Mouse (Mus musculus) heart, postnatal 0 days (tissue): ENCODE measurements at regions not wholly inside any gene's neighbourhood (a gene's known extent, or its start where the extent isn't known, plus 50 kb on each side); places are given as distances from the start of the nearest gene placed in this dataset.

Source experiments
- ATAC-seq: fragments of 200-750 bp; cut with Nextera tagmentation; 2 replicates; pipeline ENCODE4 v1.8.0; 2017; ENCODE audit warnings: low read depth, moderate number of reproducible peaks, moderate library complexity; ENCODE audit not compliant: insufficient read depth
- DNase-seq: peaks from one replicate; pipeline ENCODE4 v3.0.0-alpha.2; 2016; ENCODE audit warnings: low spot score
- H3K27ac ChIP-seq: fragments of 300-500 bp; sonication (generic); 2 replicates; pipeline ENCODE4 v1.5.1; 2014; ENCODE audit warnings: low read depth, mild to moderate bottlenecking
- H3K27me3 ChIP-seq: fragments of 300-500 bp; sonication (generic); 2 replicates; pipeline ENCODE4 v1.6.1; 2014; ENCODE audit warnings: low read length, mixed read lengths; ENCODE audit not compliant: control insufficient read depth, insufficient read depth
- H3K36me3 ChIP-seq: fragments of 300-500 bp; sonication (generic); replicated peaks from 2 replicates; pipeline ENCODE4 v1.6.1; 2014; ENCODE audit warnings: low read length, mixed read lengths; ENCODE audit not compliant: control insufficient read depth, insufficient read depth
- H3K4me1 ChIP-seq: fragments of 300-500 bp; sonication (generic); 2 replicates; pipeline ENCODE4 v1.6.1; 2014; ENCODE audit warnings: antibody characterized with exemption; ENCODE audit not compliant: control insufficient read depth, insufficient read depth
- H3K4me2 ChIP-seq: fragments of 300-500 bp; sonication (generic); 2 replicates; pipeline ENCODE4 v1.6.1; 2014; ENCODE audit warnings: low read depth, mild to moderate bottlenecking, low read length, moderate library complexity
- H3K4me3 ChIP-seq: fragments of 300-500 bp; sonication (generic); 2 replicates; pipeline ENCODE4 v1.5.1; 2014; ENCODE audit warnings: low read depth, low read length
- H3K9ac ChIP-seq: fragments of 300-500 bp; sonication (generic); replicated peaks from 2 replicates; pipeline ENCODE4 v1.6.1; 2014; ENCODE audit warnings: low read depth, low read length, mixed read lengths
- H3K9me3 ChIP-seq: fragments of 300-500 bp; sonication (generic); replicated peaks from 2 replicates; pipeline ENCODE4 v1.6.1; 2016; ENCODE audit warnings: low read length; ENCODE audit not compliant: control insufficient read depth
- CTCF ChIP-seq: IDR thresholded peaks from 2 replicates; pipeline ENCODE4 v1.5.1; 2016; ENCODE audit warnings: antibody characterized with exemption, control low read depth, low read depth
- EP300 ChIP-seq: IDR thresholded peaks from 2 replicates; pipeline ENCODE4 v1.6.1; 2016; ENCODE audit warnings: antibody characterized with exemption, low read depth
- WGBS: fragments of 180-500 bp; shearing (Covaris S2); extraction: QIAGEN DNeasy Blood & Tissue Kit; methylation state at CpG from one replicate; pipeline ENCODE4 v1.1.7; 2014; 5-methylcytosine and 5-hydroxymethylcytosine counted together

DNA sequence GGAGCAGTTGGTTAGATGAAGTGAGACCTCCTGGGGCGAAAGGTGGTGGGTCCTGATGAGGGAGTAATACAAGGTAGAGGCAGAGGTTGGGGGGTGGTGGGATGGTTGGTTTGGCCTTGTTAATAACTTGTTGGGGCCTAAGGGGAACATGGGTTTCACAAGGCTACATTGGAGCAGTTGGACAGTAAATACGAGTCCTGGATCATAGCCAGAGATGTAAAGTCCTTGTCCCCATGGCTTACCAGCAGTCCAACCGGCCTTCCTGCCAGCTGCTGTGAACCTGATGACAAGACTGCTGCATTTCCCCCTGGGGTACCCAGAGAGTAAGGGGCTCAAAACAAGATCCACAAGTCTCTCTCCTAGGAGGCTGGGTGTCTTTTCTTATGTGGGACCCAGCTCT lies 52.0 kb upstream of the Fzd7 start:
- Histone ChIP-seq H3K9me3 (no peaks in the 10 kb centered on the region), H3K4me2 (no peak overlapping the region), H3K27me3 (no peaks in the 10 kb centered on the region), H3K27ac (no peak overlapping the region), H3K4me1 (no peaks in the 10 kb centered on the region), H3K9ac (no peak overlapping the region), H3K36me3 (no peaks in the 10 kb centered on the region), H3K4me3 (no peak overlapping the region)
- 75% methylated on average over 3 of the region's 3 CpGs for WGBS
- ATAC-seq (no peak), DNase-seq (no peak)
- TF ChIP-seq CTCF: no peak
- no peak for TF ChIP-seq EP300

DNA sequence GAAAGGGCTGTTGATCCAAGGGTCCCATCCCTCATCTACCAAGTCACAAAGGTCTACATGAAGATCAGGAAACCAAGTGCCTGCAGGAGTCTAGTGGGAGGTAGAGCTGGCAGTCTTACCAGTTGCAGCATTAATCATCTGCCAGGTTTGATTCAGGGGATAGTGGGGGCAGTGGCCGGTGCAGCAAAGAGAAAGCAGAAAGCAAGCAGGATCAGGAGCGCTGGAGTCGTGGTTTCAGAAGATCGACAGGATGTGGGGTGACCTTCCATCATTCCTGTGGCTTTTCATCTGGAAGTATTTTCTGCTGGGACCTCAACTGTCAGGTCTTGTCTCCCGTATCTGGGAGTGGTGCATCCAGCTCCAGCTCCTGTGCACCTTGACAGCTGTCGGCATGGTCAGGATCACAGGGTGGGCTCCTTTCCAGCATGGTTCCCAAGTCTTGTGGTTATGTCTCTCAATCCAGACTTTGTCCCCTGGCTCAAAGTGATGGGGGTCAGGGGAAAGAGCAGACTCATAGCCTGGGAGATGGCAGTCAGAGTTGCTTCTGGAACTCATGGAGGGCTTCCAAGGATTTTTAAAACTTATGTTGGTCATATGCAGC lies 51.2 kb upstream of the Fzd7 start:
- WGBS: 72% methylated on average over 6 of the region's 6 CpGs
- H3K27me3 ChIP-seq: no peaks in the 10 kb centered on the region
- DNase-seq (no peak), ATAC-seq (no peak)
- H3K4me3 ChIP-seq: no peak overlapping the region
- TF ChIP-seq CTCF (no peak), EP300 (no peak)
- H3K27ac ChIP-seq: no peak overlapping the region
- H3K9ac ChIP-seq: no peak overlapping the region
- H3K9me3 ChIP-seq: no peaks in the 10 kb centered on the region
- H3K4me2 ChIP-seq: no peak overlapping the region
- H3K4me1 ChIP-seq: no peaks in the 10 kb centered on the region
- H3K36me3 ChIP-seq: no peaks in the 10 kb centered on the region
